Mouse (Mus musculus) frontal cortex, postnatal 25 days (tissue): Measurements from ENCODE around the gene Olfr1309.
"Not testable (repeated sequence)": the region's sequence is repeated elsewhere in the genome, so short reads cannot be mapped to it uniquely, and the experiment has no call there.

ENCODE experiments used
- DNase-seq, 2 experiments: peaks; one replicate each; pipeline ENCODE4 v3.0.0; 2022; ENCODE audit warnings: low spot score in 2 of 2

The Olfr1309 gene

GRCm38 (mm10) chr2:111990181-111990580 lies at the start of gene Olfr1309:
Olfr1309 (minus strand) TSS chr2:111990281.
- no peak for DNase-seq

GRCm38 (mm10) chr2:112026971-112027370 lies 36.9 kb upstream of the Olfr1309 start:
- not testable (repeated sequence) for DNase-seq

GRCm38 (mm10) chr2:112024312-112024711 lies 34.2 kb upstream of the Olfr1309 start, which contains the start of gene Olfr1311:
Olfr1311 (minus strand) TSS chr2:112024412.
- no peak for DNase-seq

GRCm38 (mm10) chr2:112014900-112015299 lies 24.8 kb upstream of the Olfr1309 start:
- DNase-seq, result no peak

GRCm38 (mm10) chr2:112012608-112013007 lies 22.5 kb upstream of the Olfr1309 start, which contains the start of gene Olfr1310:
Olfr1310 (minus strand) TSS chr2:112012708.
- DNase-seq, result no peak

GRCm38 (mm10) chr2:111964844-111965243 lies 25.2 kb downstream of the Olfr1309 start, which contains the start of gene Olfr1308:
Olfr1308 (minus strand) TSS chr2:111964944.
- no peak for DNase-seq

- DNase-seq, result no peak
Measured at GRCm38 (mm10) chr2:111949340-111949739, 40.7 kb downstream of the Olfr1309 start, which contains the start of gene Olfr1307. Olfr1307 (minus strand) TSS chr2:111949440.
